Mouse (Mus musculus) heart, postnatal 0 days (tissue): ENCODE measurements at regions not wholly inside any gene's neighbourhood (a gene's known extent, or its start where the extent isn't known, plus 50 kb on each side); places are given as distances from the start of the nearest gene placed in this dataset.

Experiments used
- ATAC-seq: fragments of 200-750 bp; cut with Nextera tagmentation; 2 replicates; pipeline ENCODE4 v1.8.0; 2017; ENCODE audit warnings: low read depth, moderate number of reproducible peaks, moderate library complexity; ENCODE audit not compliant: insufficient read depth
- DNase-seq: peaks from one replicate; pipeline ENCODE4 v3.0.0-alpha.2; 2016; ENCODE audit warnings: low spot score
- H3K27ac ChIP-seq: fragments of 300-500 bp; sonication (generic); 2 replicates; pipeline ENCODE4 v1.5.1; 2014; ENCODE audit warnings: low read depth, mild to moderate bottlenecking
- H3K27me3 ChIP-seq: fragments of 300-500 bp; sonication (generic); 2 replicates; pipeline ENCODE4 v1.6.1; 2014; ENCODE audit warnings: low read length, mixed read lengths; ENCODE audit not compliant: control insufficient read depth, insufficient read depth
- H3K36me3 ChIP-seq: fragments of 300-500 bp; sonication (generic); replicated peaks from 2 replicates; pipeline ENCODE4 v1.6.1; 2014; ENCODE audit warnings: low read length, mixed read lengths; ENCODE audit not compliant: control insufficient read depth, insufficient read depth
- H3K4me1 ChIP-seq: fragments of 300-500 bp; sonication (generic); 2 replicates; pipeline ENCODE4 v1.6.1; 2014; ENCODE audit warnings: antibody characterized with exemption; ENCODE audit not compliant: control insufficient read depth, insufficient read depth
- H3K4me2 ChIP-seq: fragments of 300-500 bp; sonication (generic); 2 replicates; pipeline ENCODE4 v1.6.1; 2014; ENCODE audit warnings: low read depth, mild to moderate bottlenecking, low read length, moderate library complexity
- H3K4me3 ChIP-seq: fragments of 300-500 bp; sonication (generic); 2 replicates; pipeline ENCODE4 v1.5.1; 2014; ENCODE audit warnings: low read depth, low read length
- H3K9ac ChIP-seq: fragments of 300-500 bp; sonication (generic); replicated peaks from 2 replicates; pipeline ENCODE4 v1.6.1; 2014; ENCODE audit warnings: low read depth, low read length, mixed read lengths
- H3K9me3 ChIP-seq: fragments of 300-500 bp; sonication (generic); replicated peaks from 2 replicates; pipeline ENCODE4 v1.6.1; 2016; ENCODE audit warnings: low read length; ENCODE audit not compliant: control insufficient read depth
- CTCF ChIP-seq: IDR thresholded peaks from 2 replicates; pipeline ENCODE4 v1.5.1; 2016; ENCODE audit warnings: antibody characterized with exemption, control low read depth, low read depth
- EP300 ChIP-seq: IDR thresholded peaks from 2 replicates; pipeline ENCODE4 v1.6.1; 2016; ENCODE audit warnings: antibody characterized with exemption, low read depth
- WGBS: fragments of 180-500 bp; shearing (Covaris S2); extraction: QIAGEN DNeasy Blood & Tissue Kit; methylation state at CpG from one replicate; pipeline ENCODE4 v1.1.7; 2014; 5-methylcytosine and 5-hydroxymethylcytosine counted together

DNA sequence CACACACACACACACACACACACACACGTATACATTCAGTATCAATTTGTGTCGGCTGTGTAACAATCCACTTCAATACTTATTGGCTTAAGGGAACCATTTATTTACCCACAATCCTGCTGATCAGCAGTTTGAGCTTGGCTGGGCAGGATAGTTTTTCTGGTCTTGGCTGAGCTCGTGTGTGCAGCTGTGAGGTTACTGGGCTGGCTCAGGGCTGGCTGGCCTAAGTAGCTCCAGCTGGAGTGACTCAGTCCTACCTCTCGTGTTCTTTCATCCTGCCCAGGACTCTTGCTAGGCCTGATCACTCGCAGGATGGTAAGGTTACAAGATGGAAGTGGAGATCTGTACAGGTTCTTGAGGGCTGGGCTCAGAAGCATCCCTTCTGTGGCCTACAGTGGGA lies 156.6 kb upstream of the Sox4 start:
- H3K4me1 ChIP-seq, result no peaks in the 10 kb centered on the region
- H3K27me3 ChIP-seq, result no peaks in the 10 kb centered on the region
- H3K4me3 ChIP-seq, result no peak overlapping the region
- no peak overlapping the region for H3K27ac ChIP-seq
- TF ChIP-seq EP300 (no peak), CTCF (no peak)
- no peaks in the 10 kb centered on the region for H3K9me3 ChIP-seq
- H3K36me3 ChIP-seq, result no peaks in the 10 kb centered on the region
- ATAC-seq, result no peak
- no peak overlapping the region for H3K4me2 ChIP-seq
- no peak overlapping the region for H3K9ac ChIP-seq
- peak; percentile 6 for DNase-seq
- 74% methylated on average over 5 of the region's 5 CpGs for WGBS

DNA sequence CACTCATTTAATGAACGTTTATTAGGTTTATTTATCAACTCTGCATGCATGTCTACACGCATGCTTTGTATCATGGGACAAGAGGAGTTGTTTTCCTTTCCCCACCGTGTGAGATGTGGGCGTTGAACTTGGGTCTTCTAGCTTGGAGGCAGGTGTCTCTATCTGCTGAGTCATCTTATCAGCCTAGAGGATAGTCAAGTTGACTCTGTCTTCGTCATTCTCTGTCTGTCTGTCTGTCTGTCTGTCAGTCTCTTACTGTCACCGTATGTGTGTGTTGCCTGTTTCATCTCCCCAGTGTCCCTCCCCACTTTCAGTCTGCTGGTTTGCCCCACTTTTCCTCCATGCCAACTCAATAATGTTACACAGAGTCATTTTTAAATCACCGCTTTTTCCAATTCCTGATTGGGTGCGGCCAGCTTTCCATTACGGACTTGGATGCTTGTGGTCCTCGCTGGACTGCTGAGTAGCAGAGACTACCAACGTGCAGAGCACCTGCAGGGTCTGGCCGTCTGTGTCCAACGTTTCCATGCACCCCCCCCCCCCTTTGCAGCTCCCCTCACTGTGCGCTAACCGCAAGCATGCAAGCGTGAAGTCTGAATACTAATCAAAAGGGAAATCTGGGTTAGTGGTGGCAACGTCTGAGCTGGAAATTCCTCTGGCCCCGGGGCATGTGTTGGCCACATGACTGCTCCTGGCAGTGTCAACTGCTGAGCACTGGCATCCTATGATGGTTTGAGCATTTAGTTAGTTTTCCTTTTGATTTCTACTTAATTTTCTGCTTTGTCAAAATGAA lies 155.7 kb upstream of the Sox4 start:
- no peak for TF ChIP-seq EP300
- no peak for TF ChIP-seq CTCF
- ATAC-seq, result no peak
- no peak for DNase-seq
- H3K4me3 ChIP-seq, result no peak overlapping the region
- no peaks in the 10 kb centered on the region for H3K9me3 ChIP-seq
- no peaks in the 10 kb centered on the region for H3K36me3 ChIP-seq
- H3K4me2 ChIP-seq, result no peak overlapping the region
- WGBS, result 80% methylated on average over 18 of the region's 18 CpGs
- H3K27me3 ChIP-seq, result no peaks in the 10 kb centered on the region
- no peak overlapping the region for H3K9ac ChIP-seq
- no peaks in the 10 kb centered on the region for H3K4me1 ChIP-seq
- H3K27ac ChIP-seq, result no peak overlapping the region

DNA sequence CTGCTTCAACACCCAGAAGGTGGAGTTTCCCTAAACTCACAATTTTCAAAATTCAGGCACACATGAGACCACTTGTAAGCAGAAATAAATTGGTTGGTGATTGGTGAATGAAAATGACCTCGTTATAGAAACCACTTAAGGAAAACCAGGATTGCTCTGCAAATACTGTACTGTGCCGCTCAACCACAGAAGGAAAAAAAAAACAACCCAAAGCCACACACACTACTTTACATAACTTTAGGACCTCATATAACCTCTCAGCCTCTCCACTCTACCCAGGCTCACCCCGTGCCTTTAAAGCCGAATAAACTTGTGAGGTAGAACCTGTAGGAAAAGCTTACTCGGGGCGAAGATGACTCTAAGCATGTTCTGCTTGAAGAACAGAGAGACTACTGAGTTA lies 154.7 kb upstream of the Sox4 start:
- Histone ChIP-seq H3K27ac (no peak overlapping the region), H3K9ac (no peak overlapping the region), H3K4me3 (no peak overlapping the region), H3K27me3 (no peaks in the 10 kb centered on the region), H3K4me1 (no peaks in the 10 kb centered on the region), H3K9me3 (no peaks in the 10 kb centered on the region), H3K36me3 (no peaks in the 10 kb centered on the region), H3K4me2 (no peak overlapping the region)
- WGBS, result 91% methylated on average over 6 of the region's 6 CpGs
- TF ChIP-seq EP300, result no peak
- DNase-seq (no peak), ATAC-seq (no peak)

GRCm38 (mm10) chr13:29092166-29092565 lies 138.7 kb upstream of the Sox4 start:
- H3K27me3 ChIP-seq, result no peaks in the 10 kb centered on the region
- 0 out of 2 replicates have a peak, but pooled peaks cover 3% of the 10 kb centered on the region for H3K9me3 ChIP-seq

GRCm38 (mm10) chr13:29086854-29087253 lies 133.3 kb upstream of the Sox4 start:
- H3K27me3 ChIP-seq, result no peaks in the 10 kb centered on the region
- H3K4me2 ChIP-seq, result no peak overlapping the region
- WGBS, result 82% methylated on average over 5 of the region's 5 CpGs
- no peaks in the 10 kb centered on the region for H3K36me3 ChIP-seq
- H3K4me3 ChIP-seq, result no peak overlapping the region
- no peak overlapping the region for H3K27ac ChIP-seq
- DNase-seq (no peak), ATAC-seq (no peak)
- H3K9ac ChIP-seq, result no peak overlapping the region
- TF ChIP-seq EP300 (no peak), CTCF (no peak)
- H3K9me3 ChIP-seq, result 0 out of 2 replicates have a peak, but pooled peaks cover 3% of the 10 kb centered on the region
- peaks cover 4% of the 10 kb centered on the region; the same call in 1 of the 2 replicates for H3K4me1 ChIP-seq

More at GRCm38 (mm10) chr13:29092166-29092565, 138.7 kb upstream of the Sox4 start:
- no peak overlapping the region for H3K4me2 ChIP-seq
- H3K4me1 ChIP-seq, result no peaks in the 10 kb centered on the region
- TF ChIP-seq EP300, result no peak
- TF ChIP-seq CTCF, result no peak
- DNase-seq (no peak), ATAC-seq (no peak)
- no peak overlapping the region for H3K9ac ChIP-seq
- no peak overlapping the region for H3K27ac ChIP-seq
- H3K4me3 ChIP-seq, result no peak overlapping the region
- no peaks in the 10 kb centered on the region for H3K36me3 ChIP-seq
- WGBS, result 72% methylated on average over 5 of the region's 5 CpGs

DNA sequence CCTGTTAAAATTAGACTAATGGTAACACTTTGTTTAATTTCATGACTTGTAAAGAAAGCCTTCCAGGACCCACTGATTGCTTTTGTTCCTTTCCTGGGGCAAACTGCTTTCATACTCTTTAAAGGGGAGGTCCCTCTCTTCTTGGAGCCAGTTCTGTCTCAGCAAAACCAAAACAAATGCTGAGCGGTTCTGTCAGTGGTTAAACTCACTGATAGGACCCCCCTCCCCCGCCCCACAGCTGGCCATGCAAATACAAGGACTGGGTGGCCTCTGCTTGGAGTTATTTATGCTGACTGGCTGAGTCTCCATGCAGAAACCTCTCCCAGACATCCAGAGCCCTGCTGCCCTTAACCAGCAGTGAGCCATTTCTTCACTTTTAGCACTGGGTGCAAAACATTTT lies 127.6 kb upstream of the Sox4 start:
- DNase-seq, result no peak
- no peak overlapping the region for H3K27ac ChIP-seq
- H3K9me3 ChIP-seq, result no peaks in the 10 kb centered on the region
- H3K36me3 ChIP-seq, result no peaks in the 10 kb centered on the region
- no peak overlapping the region for H3K9ac ChIP-seq
- WGBS, result 31% methylated on average over 2 of the region's 2 CpGs
- no peak for TF ChIP-seq EP300
- TF ChIP-seq CTCF, result no peak
- no peak overlapping the region for H3K4me2 ChIP-seq
- peaks cover 9% of the 10 kb centered on the region; the same call in 1 of the 2 replicates for H3K4me1 ChIP-seq
- no peaks in the 10 kb centered on the region for H3K27me3 ChIP-seq
- ATAC-seq, result no peak
- no peak overlapping the region for H3K4me3 ChIP-seq
